Mouse (Mus musculus) neural tube, embryonic 11.5 days (tissue): ENCODE measurements around the gene Zfp942. TPM values are rescaled to one million over a fixed set of nuclear protein-coding genes. Genes with fewer than 3 reads are reported as not detected.
"Not testable (repeated sequence)": the region's sequence is repeated elsewhere in the genome, so short reads cannot be mapped to it uniquely, and the experiment has no call there.

Source experiments
- ATAC-seq: fragments of 200-750 bp; cut with Nextera tagmentation; 2 replicates; pipeline ENCODE4 v1.8.0; 2017; ENCODE audit warnings: moderate number of reproducible peaks, mild to moderate bottlenecking, moderate TSS enrichment, moderate library complexity; ENCODE audit not compliant: insufficient read depth, low FRiP score, low TSS enrichment
- DNase-seq: peaks from one replicate; pipeline ENCODE4 v3.0.0-alpha.2; 2015; ENCODE audit warnings: low spot score
- H3K27ac ChIP-seq: fragments of 300-500 bp; sonication (generic); 2 replicates; pipeline ENCODE4 v1.5.1; 2014; ENCODE audit warnings: low read depth, mild to moderate bottlenecking, low read length
- H3K27me3 ChIP-seq: fragments of 300-500 bp; sonication (generic); 2 replicates; pipeline ENCODE4 v1.6.1; 2014; ENCODE audit warnings: mild to moderate bottlenecking, low read length, mixed read lengths; ENCODE audit not compliant: control insufficient read depth, insufficient read depth
- H3K36me3 ChIP-seq: fragments of 300-500 bp; sonication (generic); 2 replicates; pipeline ENCODE4 v1.6.1; 2014; ENCODE audit warnings: mild to moderate bottlenecking, low read length, moderate library complexity, mixed read lengths; ENCODE audit not compliant: control insufficient read depth, insufficient read depth
- H3K4me1 ChIP-seq: fragments of 300-500 bp; sonication (generic); 2 replicates; pipeline ENCODE4 v1.6.1; 2014; ENCODE audit warnings: low read length, mixed read lengths; ENCODE audit not compliant: control insufficient read depth, insufficient read depth
- H3K4me2 ChIP-seq: fragments of 300-500 bp; sonication (generic); 2 replicates; pipeline ENCODE4 v1.6.1; 2014; ENCODE audit warnings: low read depth, mild to moderate bottlenecking, moderate library complexity
- H3K4me3 ChIP-seq: fragments of 300-500 bp; sonication (generic); 2 replicates; pipeline ENCODE4 v1.5.1; 2014; ENCODE audit warnings: low read depth, low read length
- H3K9ac ChIP-seq: fragments of 300-500 bp; sonication (generic); 2 replicates; pipeline ENCODE4 v1.6.1; 2014; ENCODE audit warnings: mild to moderate bottlenecking, low read length
- H3K9me3 ChIP-seq: fragments of 300-500 bp; sonication (generic); 2 replicates; pipeline ENCODE4 v1.6.1; 2016; ENCODE audit warnings: low read length; ENCODE audit not compliant: control insufficient read depth
- WGBS: fragments of 180-500 bp; shearing (Covaris S2); extraction: QIAGEN DNeasy Blood & Tissue Kit; methylation state at CpG from one replicate; pipeline ENCODE4 v1.1.7; 2014; 5-methylcytosine and 5-hydroxymethylcytosine counted together
- polyA plus RNA-seq: library from polyadenylated mRNA; unstranded; fragments of >200 nt; fragmentation: Nextera tagmentation; extraction: Ambion mirVana; gene quantifications from 2 replicates; pipeline ENCODE4 v1.2.1, GENCODE M21; 2014

Gene Zfp942
- polyA plus RNA-seq = 23.4 and 26.4 TPM in 2 replicates

- not testable (repeated sequence) for H3K9me3 ChIP-seq, H3K27me3 ChIP-seq, H3K4me1 ChIP-seq, H3K36me3 ChIP-seq
- peak within 1 kb of the TSS; percentile 44 for H3K4me2 ChIP-seq
- ATAC-seq (peak; percentile 98), DNase-seq (peak; percentile 81)
- peak within 1 kb of the TSS; percentile 58 for H3K4me3 ChIP-seq
- H3K9ac ChIP-seq = peak within 1 kb of the TSS; percentile 61
- under 1% methylated on average over 39 of the region's 55 CpGs for WGBS
- H3K27ac ChIP-seq = peak within 1 kb of the TSS; percentile 63; the same call in 1 of the 2 replicates
Observed at GRCm38 (mm10) chr17:21962107-21962907, at the start of gene Zfp942, which contains the start of gene Zfp943. Gene Zfp942, minus strand, starts transcription at chr17:21962464. Gene Zfp943, plus strand, starts transcription at chr17:21962552.

GRCm38 (mm10) chr17:21963302-21963701 lies 1.0 kb upstream of the Zfp942 start:
- Histone ChIP-seq H3K9me3 (no peaks in the 10 kb centered on the region), H3K27ac (no peak overlapping the region), H3K4me3 (peak overlapping the region; percentile 58), H3K9ac (no peak overlapping the region), H3K36me3 (no peaks in the 10 kb centered on the region), H3K27me3 (no peaks in the 10 kb centered on the region), H3K4me2 (peak overlapping the region; percentile 34), H3K4me1 (0 out of 2 replicates have a peak, but pooled peaks cover 2% of the 10 kb centered on the region)
- no peak for ATAC-seq
- WGBS = 62% methylated on average over 4 of the region's 4 CpGs
- DNase-seq = no peak

GRCm38 (mm10) chr17:21909456-21910052 lies 52.7 kb downstream of the Zfp942 start, which contains the start of gene Zfp995:
Gene Zfp995, minus strand, starts transcription at chr17:21909926.
- not testable (repeated sequence) for H3K9me3 ChIP-seq, H3K36me3 ChIP-seq, H3K4me1 ChIP-seq, H3K27ac ChIP-seq, H3K27me3 ChIP-seq
- H3K9ac ChIP-seq = peak within 1 kb of the TSS; percentile 60
- DNase-seq (peak; percentile 67), ATAC-seq (peak; percentile 98)
- H3K4me3 ChIP-seq = peak within 1 kb of the TSS; percentile 46
- 1% methylated on average over 24 of the region's 24 CpGs for WGBS
- H3K4me2 ChIP-seq = peak within 1 kb of the TSS; percentile 54

- Histone ChIP-seq H3K4me2 (peak overlapping the region; percentile 54), H3K27ac (no peak overlapping the region)
- DNase-seq = peak; percentile 35
Observed at GRCm38 (mm10) chr17:21909039-21909438, 53.2 kb downstream of the Zfp942 start.

More at GRCm38 (mm10) chr17:21909039-21909438, 53.2 kb downstream of the Zfp942 start:
- no peaks in the 10 kb centered on the region for H3K9me3 ChIP-seq
- ATAC-seq = peak; percentile 76
- H3K4me3 ChIP-seq = peak overlapping the region; percentile 46
- H3K9ac ChIP-seq = peak overlapping the region; percentile 60
- WGBS = 9% methylated on average over 3 of the region's 3 CpGs
- H3K4me1 ChIP-seq = no peaks in the 10 kb centered on the region
- H3K27me3 ChIP-seq = no peaks in the 10 kb centered on the region
- H3K36me3 ChIP-seq = no peaks in the 10 kb centered on the region

Other genes starting within 250 kb of the Zfp942 start
- 7.3 and 7.8 TPM in 2 replicates for gene Zfp229, start 231.7 kb downstream of the Zfp942 start, polyA plus RNA-seq
- gene Zfp820, start 116.7 kb downstream of the Zfp942 start, polyA plus RNA-seq = 5.9 and 6.1 TPM in 2 replicates
- gene Zfp995, start 52.5 kb downstream of the Zfp942 start, polyA plus RNA-seq = 6.3 and 6.7 TPM in 2 replicates
- 21.3 and 21.6 TPM in 2 replicates for gene Zfp943, start 88 bp upstream of the Zfp942 start, polyA plus RNA-seq
- gene Zfp947, start 203.7 kb upstream of the Zfp942 start, polyA plus RNA-seq = 2.0 and 2.1 TPM in 2 replicates